Mouse (Mus musculus) G1E (cell line): ENCODE results near the gene Slc37a1.

ENCODE experiments used
- CTCF ChIP-seq: IDR thresholded peaks from 2 replicates; pipeline ENCODE4 v1.5.1; 2012; ENCODE audit warnings: low read depth, low read length, inconsistent platforms, mixed read lengths
- GATA1 ChIP-seq: IDR thresholded peaks from 2 replicates; pipeline ENCODE4 v1.6.1; 2012; ENCODE audit warnings: borderline replicate concordance, low read length, inconsistent platforms, mixed read lengths
- GATA2 ChIP-seq: IDR thresholded peaks from 2 replicates; pipeline ENCODE4 v1.6.1; 2012; ENCODE audit warnings: low read depth, low read length, inconsistent platforms, borderline replicate concordance
- POLR2AphosphoS5 ChIP-seq: IDR thresholded peaks from 2 replicates; pipeline ENCODE4 v1.6.1; 2012; ENCODE audit warnings: low read depth, low read length, inconsistent platforms; ENCODE audit not compliant: insufficient replicate concordance
- TAL1 ChIP-seq: conservative IDR thresholded peaks from 2 replicates; pipeline ENCODE4 v1.6.1; 2012; ENCODE audit warnings: low read depth, low read length, inconsistent platforms, mixed read lengths

- no peak for TF ChIP-seq CTCF
- TF ChIP-seq GATA1 = no peak
- TF ChIP-seq GATA2 = no peak
- no peak for TF ChIP-seq TAL1
- TF ChIP-seq POLR2AphosphoS5 = no peak
Measured at GRCm38 (mm10) chr17:31267603-31268002, 19.0 kb upstream of the Slc37a1 start.
